Mouse (Mus musculus) lung, adult 2 months (tissue): ENCODE results near the gene Foxp1.

Experiments used
- CTCF ChIP-seq: fragments of 200-500 bp; IDR thresholded peaks from 2 replicates; pipeline ENCODE4 v1.5.1; 2011; ENCODE audit warnings: mild to moderate bottlenecking, low read length, control low read depth; ENCODE audit not compliant: insufficient read depth
- POLR2A ChIP-seq: fragments of 200-500 bp; IDR thresholded peaks from 2 replicates; pipeline ENCODE4 v1.6.1; 2011; ENCODE audit warnings: low read depth, mild to moderate bottlenecking, control low read depth, low read length, borderline replicate concordance; ENCODE audit errors: extremely low read depth

GRCm38 (mm10) chr6:99523679-99524370, 1.3 kb upstream of the Foxp1 start:
- TF ChIP-seq POLR2A (no peak), CTCF (no peak)
